Mouse (Mus musculus) E14TG2a.4 (cell line): ENCODE measurements at regions not wholly inside any gene's neighbourhood (a gene's known extent, or its start where the extent isn't known, plus 50 kb on each side); places are given as distances from the start of the nearest gene placed in this dataset.
"Not testable (repeated sequence)": the region's sequence is repeated elsewhere in the genome, so short reads cannot be mapped to it uniquely, and the experiment has no call there.

ENCODE experiments used
- CTCF ChIP-seq: conservative IDR thresholded peaks from 2 replicates; pipeline ENCODE4 v1.5.1; 2014; ENCODE audit warnings: low read length
- NANOG ChIP-seq: IDR thresholded peaks from 2 replicates; pipeline ENCODE4 v1.6.1; 2014; ENCODE audit warnings: borderline replicate concordance, low read length, mixed read lengths
- POU5F1 ChIP-seq: IDR thresholded peaks from 2 replicates; pipeline ENCODE4 v1.6.1; 2014; ENCODE audit warnings: low read length, borderline replicate concordance

GRCm38 (mm10) chr14:53559386-53559920 is 694.5 kb downstream of the Dad1 start:
- not testable (repeated sequence) for TF ChIP-seq CTCF, NANOG, POU5F1
